Mouse (Mus musculus) heart, adult 2 months (tissue): ENCODE measurements around the gene Mrps14.

Source experiments
- EP300 ChIP-seq: fragments of 200-500 bp; IDR thresholded peaks from 2 replicates; pipeline ENCODE4 v1.6.1; 2011; ENCODE audit warnings: low read depth, low read length, control low read depth; ENCODE audit not compliant: insufficient read depth
- POLR2A ChIP-seq: fragments of 200-500 bp; IDR thresholded peaks from 2 replicates; pipeline ENCODE4 v1.6.1; 2011; ENCODE audit warnings: mild to moderate bottlenecking, low read depth, low read length, control low read depth; ENCODE audit not compliant: insufficient read depth

- peak; percentile 68 for TF ChIP-seq EP300
- peak; percentile 84 for TF ChIP-seq POLR2A
Measured at GRCm38 (mm10) chr1:160194529-160195336, at the start of gene Mrps14.
